Mouse (Mus musculus) ZHBTc4 (cell line): ENCODE measurements around the gene Ppp1r12c.

ENCODE experiments used
- DNase-seq: peaks from one replicate; pipeline ENCODE4 v3.0.0-alpha.2; 2011; ENCODE audit warnings: low read depth, low spot score

Gene Ppp1r12c

DNA sequence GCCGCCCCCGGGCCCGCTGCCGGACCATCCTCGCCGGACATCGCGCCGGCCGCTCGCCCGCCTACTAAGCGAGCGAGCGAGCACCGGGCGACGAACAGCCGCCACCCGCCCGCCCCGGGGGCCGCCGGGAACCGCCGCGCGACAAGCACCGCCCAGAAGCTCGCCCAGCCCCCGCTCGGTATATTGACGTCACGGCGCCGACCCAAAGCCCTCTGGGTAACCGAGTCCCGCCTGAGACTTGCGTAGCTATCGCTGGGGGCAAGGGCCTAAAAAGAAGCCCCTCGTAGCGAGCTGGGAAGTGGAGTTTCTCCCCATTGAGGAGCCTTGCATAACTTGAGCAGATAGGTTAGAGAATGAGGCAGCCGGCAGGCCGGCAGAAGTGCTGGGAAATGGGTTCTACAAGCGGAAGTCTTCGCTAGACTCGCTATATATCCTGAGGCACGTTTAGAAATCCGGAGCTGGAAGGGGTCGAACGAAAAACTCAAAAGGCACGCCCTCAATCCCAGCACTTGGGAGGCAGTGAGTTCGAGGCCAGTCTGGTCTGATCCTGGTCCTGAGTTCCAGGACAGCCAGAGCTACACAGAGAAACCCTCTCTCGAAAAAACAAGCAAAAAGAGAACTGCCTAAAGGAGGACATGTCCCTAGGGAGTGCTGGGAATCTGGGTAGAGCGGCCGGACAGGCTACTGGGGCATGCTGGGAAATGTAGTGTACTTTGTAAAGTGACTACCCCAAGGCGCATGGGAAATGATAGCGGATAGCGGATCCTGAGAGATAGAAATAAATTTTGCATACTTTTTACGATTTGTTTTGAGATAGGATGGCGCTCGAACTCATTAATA is at the start of gene Ppp1r12c:
Gene Ppp1r12c (minus strand): TSS at position 123 of the 840 bp plus-strand sequence.
- DNase-seq = peak; percentile 94

DNA sequence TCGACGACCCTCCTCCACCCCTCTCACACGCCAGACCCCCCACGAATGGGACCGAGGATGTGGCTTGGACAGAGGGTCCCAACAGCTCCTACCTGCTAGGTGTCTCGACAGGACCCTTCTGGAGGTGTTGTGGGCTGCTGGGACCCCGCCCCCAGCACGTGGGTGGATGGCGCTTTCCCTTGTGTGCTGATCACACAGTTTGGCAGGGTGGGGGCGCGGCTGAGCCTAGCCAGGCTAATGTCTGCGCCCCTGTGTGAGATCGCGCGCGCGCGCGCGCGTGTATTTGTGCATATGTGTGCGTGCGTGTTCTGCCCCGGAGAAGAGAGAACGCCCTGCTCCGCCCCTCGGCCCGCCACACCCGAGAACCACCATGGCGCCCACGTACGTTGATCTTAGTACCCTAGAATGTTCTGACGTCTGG is 45.8 kb upstream of the Ppp1r12c start, which contains the start of gene Syt5:
Gene Syt5 (minus strand): TSS at position 321 of the 421 bp plus-strand sequence.
- DNase-seq = peak; percentile 74

DNA sequence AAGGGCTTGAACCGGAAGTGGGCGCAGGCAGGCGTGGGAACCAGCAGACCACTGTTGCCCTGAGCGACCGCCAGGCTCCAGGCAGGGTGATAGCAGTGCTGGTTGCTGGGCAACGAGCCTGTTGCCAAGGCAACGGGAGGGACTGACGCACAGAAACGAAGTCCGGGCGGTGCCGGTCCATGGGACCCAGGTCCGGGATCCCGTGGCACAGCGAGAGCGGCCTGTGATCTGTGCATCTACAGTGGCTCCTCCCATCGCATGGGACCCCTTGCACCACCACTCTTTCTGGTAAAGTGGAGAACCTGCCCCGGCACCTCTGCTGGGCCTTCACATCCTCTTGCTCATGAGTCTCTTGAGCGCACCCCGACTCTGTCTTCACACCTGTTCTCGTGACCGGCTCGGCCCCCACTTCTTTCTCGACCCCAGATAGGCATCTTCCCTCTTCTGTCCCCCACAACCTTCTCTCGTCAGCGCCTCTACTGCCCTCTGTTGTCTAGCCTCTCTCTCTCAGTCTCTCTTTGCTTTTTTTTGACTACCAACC is 45.2 kb upstream of the Ppp1r12c start:
- peak; percentile 93 for DNase-seq

DNA sequence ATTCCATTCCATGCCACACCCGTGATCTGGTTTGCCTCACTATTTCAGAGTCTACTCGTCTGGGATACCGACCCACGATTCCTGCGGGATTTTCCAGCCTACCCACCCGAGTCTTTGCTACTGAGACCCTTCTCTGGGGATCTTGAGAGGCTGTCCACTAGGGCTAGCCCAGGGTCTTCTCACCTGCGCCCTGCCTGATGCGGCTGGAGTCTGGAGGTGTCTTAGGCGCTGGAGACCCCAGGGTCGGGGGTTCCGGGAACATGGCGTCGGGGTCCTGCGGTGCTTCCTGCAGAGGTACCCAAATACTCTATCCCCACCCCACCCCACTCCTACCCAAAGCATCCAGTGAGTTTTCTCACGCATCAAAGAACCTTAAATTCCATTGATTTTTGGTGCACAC is 44.6 kb upstream of the Ppp1r12c start:
- no peak for DNase-seq

DNA sequence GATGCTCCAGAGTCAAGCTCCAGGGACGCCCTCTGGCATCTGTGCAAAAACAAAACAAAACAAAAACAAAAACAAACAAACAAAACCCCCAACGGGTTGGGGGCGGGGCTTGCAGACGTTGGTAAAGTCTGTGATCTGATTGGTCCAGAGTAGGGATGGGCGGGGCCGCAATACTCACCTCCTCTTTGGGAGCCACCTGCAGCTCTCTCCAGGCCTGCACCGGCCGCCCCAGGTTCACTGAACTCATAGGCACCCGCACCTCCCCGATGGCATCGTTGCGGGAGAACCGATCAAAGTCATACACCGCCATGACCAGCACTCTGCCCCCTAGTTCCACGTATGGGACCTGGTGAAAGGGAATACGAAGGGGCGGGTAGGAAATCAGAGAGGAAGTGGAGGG is 40.5 kb upstream of the Ppp1r12c start:
- DNase-seq = peak; percentile 83

DNA sequence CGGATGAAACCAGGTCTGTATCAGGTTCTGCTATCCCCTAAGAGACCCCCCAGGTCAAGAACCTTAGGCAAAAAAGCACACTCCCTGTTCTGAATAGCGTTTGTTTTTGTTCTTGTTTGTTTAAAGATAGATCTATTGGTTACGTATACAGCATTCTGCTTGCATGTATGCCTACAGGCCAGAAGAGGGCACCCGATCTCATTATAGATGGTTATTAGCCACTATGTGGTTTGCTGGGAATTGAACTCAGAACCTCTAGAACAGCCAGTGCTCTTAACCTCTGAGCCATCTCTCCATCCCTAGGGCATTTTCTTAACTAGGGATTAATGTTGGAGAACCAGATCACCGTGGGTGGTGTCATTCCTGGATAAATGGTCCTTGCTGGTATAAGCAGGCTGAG is 39.9 kb upstream of the Ppp1r12c start:
- peak; percentile 41 for DNase-seq

DNA sequence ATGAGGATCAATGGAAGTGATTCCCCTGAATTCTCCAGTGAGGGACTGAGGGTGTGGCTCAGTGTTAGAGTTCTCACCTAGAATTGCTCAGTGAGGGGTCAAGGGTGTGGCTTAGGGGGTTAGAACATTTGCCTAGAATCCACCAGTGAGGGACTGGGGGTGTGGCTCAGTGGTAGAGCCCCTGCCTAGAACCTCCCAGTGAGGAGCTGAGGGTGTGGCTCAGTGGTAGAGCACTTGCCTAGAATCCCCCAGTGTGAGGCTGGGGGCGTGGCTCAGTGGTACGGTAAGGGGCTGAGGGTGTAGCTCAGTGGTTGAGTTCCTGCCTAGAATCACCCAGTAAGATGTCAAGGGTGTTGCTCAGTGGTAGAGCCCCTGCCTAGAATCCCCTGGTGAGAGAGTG is 37.5 kb upstream of the Ppp1r12c start:
- peak; percentile 82 for DNase-seq

DNA sequence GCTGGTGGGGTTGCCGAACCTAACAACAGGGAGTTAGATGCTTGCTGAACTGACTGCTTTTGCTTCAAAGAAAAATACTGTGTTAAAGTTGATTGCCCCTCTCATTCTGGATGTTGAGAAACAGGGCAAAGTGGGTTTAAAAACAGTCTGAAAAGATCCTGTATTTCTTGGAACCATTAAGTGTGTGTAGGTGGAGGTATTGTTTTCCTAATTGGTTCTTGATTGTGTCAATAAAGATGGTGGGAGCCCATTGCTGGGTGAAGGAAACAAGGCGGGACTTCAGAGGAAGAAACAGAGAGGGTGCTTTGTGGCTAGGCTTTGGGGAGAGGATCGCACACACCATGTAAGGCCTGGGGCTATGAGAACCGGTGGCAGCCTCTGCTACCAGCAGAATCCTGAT is 35.7 kb upstream of the Ppp1r12c start:
- DNase-seq = peak; percentile 86

DNA sequence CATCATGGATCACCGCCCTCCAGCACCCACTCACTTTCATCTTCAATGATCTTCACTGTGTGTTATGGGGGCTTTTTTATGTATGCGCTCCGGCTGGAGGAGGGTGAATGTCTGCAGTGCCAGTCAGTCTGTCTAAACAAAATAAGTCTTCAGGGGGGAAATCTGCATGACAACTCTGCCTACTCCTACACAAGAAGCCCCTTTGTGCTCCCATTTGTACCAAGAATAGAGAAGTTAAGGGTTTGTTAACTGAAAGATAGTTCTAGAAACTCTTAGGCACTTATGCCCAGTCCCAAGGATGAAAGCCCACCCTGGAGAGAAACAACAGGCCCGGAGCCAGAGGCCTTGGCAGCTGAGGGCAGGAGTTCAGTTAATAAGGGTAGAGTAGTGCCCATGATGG is 34.9 kb upstream of the Ppp1r12c start:
- DNase-seq = peak; percentile 49

DNA sequence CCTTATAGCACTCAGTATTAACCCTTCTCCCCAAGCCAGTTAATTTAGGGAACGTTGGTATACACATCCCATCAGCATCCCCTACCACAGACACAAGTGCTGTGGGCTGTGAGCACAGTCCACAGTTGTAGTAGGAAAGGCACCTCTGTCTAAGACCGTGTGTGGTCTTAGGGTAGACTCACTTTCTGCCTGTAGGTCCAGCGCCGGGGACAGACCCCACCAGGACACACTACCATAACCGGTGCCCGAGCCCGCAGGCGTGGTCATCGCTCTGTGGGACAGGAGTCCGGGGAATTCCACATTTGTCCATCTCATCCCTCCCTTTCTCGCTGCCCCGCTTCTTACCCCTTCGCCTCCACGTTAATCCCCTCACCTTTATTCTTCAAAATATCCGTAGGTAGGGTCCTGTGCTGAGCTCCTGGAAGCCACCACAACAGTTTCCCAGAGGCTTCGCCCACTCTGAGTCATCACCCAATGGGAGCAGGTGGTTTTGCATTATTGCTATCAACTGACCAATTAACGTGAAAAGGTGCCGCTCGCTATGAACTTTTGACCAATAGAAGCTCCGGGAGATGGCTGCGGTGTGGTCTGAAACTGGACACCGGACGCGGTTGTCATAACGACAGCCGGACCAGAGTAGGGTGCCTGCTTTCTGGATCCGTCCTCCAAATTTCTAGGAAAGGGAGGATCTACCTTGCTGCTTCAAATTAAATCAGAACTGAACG is 30.7 kb upstream of the Ppp1r12c start, which contains the start of gene Dnaaf3:
Gene Dnaaf3 (minus strand): TSS at position 449 of the 725 bp plus-strand sequence.
- DNase-seq = peak; percentile 92

DNA sequence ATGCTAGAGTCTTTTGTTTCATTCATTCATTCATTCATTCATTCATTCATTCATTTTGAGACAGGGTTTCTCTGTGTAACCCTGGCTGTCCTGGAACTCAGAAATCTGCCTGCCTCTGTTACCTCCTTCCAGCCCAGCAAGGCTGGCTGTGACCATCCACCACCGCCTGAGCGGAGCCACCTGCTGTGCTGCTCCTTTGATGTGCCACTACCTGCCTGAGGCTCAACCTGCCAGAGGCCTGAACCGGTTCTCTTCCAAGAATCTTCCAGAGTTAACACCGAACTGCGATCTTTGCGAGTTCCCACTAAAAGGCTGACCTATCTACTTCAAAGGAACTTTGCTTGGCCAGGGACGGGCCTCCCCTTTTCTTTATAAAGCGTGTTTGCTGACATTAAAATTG is 28.7 kb upstream of the Ppp1r12c start:
- peak; percentile 86 for DNase-seq

DNA sequence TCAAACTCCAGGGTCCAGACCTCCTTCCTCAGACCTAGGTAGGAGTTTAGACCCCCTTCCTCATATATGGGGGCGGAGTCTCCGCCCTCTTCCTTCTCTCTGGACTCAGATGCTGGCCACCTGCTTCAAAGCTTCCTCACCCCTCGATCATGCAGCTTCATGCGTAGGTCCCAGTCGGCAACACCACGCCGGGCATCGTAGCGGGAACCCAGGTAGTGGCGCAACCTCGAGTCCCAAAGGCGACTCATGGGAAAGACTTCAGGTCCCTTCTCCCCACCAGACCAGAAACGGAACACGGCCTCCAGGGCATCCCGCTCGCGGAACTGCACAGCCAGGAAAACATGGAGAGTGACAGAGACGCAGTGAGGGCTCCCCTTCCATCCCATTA is 25.8 kb upstream of the Ppp1r12c start:
- peak; percentile 27 for DNase-seq

DNA sequence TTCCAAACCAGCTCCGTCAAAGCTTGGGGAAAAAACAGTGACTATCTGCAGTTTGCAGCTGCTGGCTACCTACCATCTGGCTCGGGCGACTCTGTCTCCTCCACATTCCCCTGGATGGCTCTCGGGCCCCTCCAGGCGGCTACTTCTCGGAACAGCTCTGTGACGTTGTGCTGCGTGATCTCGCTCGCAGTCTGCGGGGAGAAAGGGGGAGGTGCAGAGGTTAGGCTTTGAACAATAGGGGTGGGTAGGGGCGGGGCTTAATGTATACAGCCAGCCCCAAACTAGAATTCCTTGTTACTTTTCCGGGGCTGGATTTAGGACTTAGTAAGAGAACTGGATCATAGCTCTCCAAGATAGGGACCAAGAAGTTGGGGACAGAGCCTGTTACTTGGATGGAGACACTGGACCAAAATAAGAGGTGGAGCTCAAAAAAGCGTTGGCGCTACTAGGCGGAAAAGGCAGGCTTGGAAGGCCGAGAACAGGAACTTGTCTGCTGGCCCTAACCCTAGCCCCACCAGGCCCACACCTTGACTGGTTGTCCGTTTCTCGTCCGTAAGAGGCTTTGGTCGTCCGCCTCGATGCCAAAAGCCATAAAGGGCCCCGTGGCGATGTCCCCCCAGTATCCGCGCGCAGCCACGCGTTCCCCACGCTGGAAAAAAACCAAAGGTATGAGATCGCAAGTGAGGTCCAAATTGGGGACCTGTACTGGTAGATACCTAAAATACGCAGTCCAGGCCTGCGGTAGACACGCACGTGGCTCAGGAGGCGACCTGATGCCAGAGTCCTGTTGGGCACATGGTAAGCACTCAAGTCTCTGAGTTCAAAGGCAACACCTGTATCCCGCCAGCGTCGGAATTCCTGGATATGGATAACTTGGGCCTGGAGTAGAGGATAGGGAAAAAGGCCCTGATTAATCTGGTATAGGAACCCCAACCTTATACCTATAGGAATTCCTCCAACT is 25.1 kb upstream of the Ppp1r12c start:
- peak; percentile 98 for DNase-seq

DNA sequence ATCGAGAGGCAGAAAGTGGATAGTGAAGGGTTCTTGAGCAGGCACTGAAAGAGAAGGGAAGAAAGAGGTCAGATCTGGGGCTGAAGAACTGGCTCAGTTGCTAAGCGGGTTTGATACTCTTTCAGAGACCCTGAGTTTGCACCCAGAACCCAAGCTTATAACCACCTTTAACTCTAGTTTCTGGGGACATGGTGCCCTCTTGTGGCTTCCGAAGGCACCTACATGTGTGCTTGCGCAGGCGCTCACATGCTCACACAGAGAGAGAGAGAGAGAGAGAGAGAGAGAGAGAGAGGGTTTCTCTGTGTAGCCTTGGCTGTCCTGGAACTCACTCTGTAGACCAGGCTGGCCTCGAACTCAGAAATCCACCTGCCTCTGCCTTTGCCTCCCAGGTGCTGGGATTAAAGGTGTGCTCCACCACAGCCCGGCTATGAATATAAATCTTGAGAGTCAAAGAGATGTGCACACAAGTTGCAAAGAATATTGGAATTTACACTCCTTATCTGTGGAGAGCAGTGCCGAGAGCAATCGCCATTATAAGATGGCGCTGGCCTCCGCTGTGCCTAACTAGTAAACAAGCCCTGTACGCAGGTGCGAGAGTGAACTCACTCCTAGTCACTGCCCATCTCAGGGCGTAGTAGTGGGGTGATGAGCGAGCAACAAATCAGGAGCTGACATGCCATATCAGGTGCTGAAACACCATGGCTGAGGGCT is 22.9 kb upstream of the Ppp1r12c start, which contains the start of gene Tnni3:
Gene Tnni3 (minus strand): TSS at position 18 of the 711 bp plus-strand sequence.
- peak; percentile 87 for DNase-seq

DNA sequence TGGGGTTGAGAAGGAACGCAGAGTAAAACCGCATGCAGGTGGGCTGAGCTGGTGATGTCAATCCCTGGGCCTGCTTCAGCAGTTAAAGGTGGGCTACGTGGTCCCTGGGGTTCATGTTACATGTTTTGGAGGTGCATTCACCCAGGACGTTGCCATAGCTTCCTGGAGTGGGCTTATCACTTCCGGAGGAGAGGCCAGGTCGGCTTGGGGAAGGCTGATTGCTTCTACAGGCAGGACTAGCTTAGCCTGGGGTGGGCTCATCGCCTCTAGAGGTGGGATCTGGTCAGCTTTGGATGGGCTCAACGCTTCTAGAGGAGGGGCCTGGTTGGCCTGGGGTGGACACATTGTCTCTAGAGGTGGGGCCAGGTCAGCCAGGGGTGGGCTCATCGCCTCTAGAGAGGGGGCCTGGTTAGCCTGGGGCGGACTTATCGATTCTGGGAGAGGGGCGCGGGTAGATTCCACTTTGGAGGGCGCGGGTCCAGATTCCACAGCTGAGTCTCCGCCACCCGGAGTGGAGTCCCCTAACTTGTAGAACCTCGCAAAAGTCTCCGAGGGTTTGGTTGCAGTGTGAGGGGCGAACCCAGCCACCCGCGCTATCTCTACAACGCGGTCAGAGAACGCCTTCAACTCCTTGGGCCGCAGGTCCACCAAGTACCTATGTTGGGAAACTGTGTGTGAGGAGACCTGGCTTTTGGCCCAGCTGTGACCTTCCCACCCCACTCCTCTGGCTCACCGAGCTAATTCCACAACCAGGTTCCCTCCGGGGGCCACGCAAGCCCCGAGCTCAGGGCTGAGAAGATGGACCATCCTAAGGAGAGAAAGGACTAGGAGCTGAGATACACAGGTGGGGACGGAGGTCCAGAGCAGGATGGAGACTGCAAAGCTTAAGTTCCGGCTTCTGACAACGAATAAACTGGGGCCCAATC is 22.0 kb upstream of the Ppp1r12c start:
- no peak for DNase-seq

DNA sequence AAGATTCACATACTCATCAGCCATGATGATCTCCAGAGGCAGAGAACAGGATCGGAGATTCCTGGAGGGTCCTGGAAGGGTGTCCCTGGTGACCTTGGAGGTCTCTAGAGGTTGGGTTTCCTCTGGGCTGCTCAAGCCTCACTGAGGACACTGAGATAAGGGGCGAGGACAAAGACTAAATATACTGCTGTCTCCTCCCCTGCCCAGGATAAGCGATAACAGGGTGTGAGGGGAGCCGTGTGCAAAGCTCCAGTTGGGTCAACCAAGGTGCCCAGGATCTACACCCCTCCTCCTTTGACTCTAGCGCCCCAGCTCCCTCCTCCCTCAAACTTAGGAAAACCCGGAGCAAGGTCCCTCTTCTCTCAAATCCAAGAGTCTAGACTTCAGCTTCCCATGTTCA is 20.8 kb upstream of the Ppp1r12c start:
- no peak for DNase-seq

DNA sequence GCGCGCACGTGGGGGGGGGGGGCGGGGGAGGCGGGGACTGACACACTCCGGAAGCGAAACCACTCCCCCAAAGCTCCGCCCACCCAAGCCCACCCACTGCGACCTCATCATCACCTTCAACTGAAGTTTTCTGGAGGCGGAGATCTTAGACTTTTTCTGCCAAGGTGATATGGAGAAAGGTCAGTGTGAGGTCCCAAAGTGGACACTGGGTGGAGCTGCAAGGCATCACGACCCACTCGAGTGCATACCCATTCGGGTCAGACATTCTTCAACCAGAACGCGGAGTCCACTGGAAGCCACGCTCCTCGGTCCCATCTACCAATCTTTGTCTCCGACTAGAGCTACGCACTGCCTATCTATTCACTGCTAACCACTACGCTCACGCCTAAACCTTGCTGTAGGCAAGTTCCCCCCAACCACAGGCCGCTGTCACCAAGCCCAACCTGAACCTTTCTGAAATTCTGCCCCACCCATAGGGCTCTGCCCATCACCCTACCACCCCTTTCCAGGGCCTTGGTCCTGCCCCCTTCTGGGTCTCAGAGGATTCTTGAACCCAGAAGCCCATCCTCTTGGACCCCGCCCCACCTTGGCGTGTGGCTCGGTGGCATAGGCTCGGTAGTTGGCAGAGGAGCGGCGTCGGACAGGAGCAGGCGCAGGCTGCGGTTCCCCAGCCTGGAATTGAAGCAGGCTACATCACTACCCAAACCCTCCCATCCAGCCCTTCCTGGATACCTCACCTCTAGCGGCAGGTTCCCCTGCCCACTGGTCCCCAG is 19.9 kb upstream of the Ppp1r12c start:
- peak; percentile 73 for DNase-seq

DNA sequence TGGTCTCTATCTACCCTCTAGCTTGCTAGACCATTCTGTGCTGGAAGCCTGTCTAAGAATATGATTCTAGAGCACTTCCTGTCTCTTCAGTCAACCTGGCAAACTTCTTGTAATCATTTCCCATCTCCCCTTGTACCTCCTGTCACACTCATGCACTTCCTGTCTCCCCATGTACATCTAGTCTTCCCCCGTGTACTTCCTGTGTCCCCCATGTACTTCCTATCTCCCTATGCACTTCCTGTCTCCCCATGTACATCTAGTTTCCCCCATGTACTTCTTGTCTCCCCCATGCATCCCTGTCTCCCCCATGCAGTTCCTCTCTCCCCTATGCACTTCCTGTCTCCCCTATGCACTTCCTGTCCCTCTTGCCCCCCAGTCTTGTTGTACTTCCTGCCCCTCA is 17.0 kb upstream of the Ppp1r12c start:
- DNase-seq = no peak
